Mouse (Mus musculus): ENCODE results near the gene B3gnt2. TPM values are rescaled to one million over a fixed set of nuclear protein-coding genes. Genes with fewer than 3 reads are reported as not detected.

Gene B3gnt2
- total and polyA plus RNA-seq, 3 experiments: 36.8 to 66.4 TPM; not detected in 1

- Histone ChIP-seq H3K4me3 (ENCODE audit: control insufficient read depth in 1 of 2, insufficient read depth in 1 of 2, low read depth in 2 of 2, low read length in 2 of 2) (peak overlapping the region in 1 of 2 experiments; percentile 21; a peak in 1 of 4 replicates), H3K9ac (ENCODE audit: control insufficient read depth, low read depth, low read length, poor library complexity, severe bottlenecking) (0 out of 2 replicates have a peak overlapping the region, but pooled peaks have one; percentile 1), H3K36me3 (ENCODE audit: control insufficient read depth in 1 of 2, insufficient read depth in 2 of 2, low read length in 2 of 2) (peaks cover 0 to 21% of the 10 kb centered on the region in 2 experiments; a peak in 2 of 4 replicates), H3K27me3 (ENCODE audit: control insufficient read depth in 1 of 2, insufficient read depth in 2 of 2, low read length in 2 of 2) (no peaks in the 10 kb centered on the region), H3K9me3 (replicated peaks; ENCODE audit: insufficient read depth, low read length) (no peaks in the 10 kb centered on the region), H3K4me1 (ENCODE audit: control insufficient read depth in 1 of 2, insufficient read depth in 2 of 2, low read length in 2 of 2) (peaks cover 18% of the 10 kb centered on the region in 2 experiments), H3K27ac (ENCODE audit: control insufficient read depth, low read depth, low read length) (peak overlapping the region; percentile 69), H3K79me2 (ENCODE audit: control insufficient read depth, insufficient read depth, low read length, poor library complexity) (no peaks in the 10 kb centered on the region)
- DNase-seq (ENCODE audit: low read depth, low spot score): no peak
- no peak for TF ChIP-seq UBTF (IDR thresholded peaks at IDR 0.05; ENCODE audit: borderline replicate concordance, insufficient read depth, low read depth, low read length)
- TF ChIP-seq MYC (IDR thresholded peaks at IDR 0.05; ENCODE audit: low read depth, low read length): peak; percentile 46; the same call in 1 of the 2 replicates
- 0 out of 2 replicates have a peak, but pooled peaks have one; percentile 7 for TF ChIP-seq MAZ (IDR thresholded peaks at IDR 0.05; ENCODE audit: low read depth, low read length)
Measured at GRCm38 (mm10) chr11:22793881-22794203, 66.9 kb downstream of the B3gnt2 start.

- peaks cover 0 to 21% of the 10 kb centered on the region in 2 experiments; a peak in 2 of 4 replicates for H3K36me3 ChIP-seq (ENCODE audit: control insufficient read depth in 1 of 2, insufficient read depth in 2 of 2, low read length in 2 of 2)
- H3K27me3 ChIP-seq (ENCODE audit: control insufficient read depth in 1 of 2, insufficient read depth in 2 of 2, low read length in 2 of 2): no peaks in the 10 kb centered on the region
- peak overlapping the region; percentile 69 for H3K27ac ChIP-seq (ENCODE audit: control insufficient read depth, low read depth, low read length)
- H3K9ac ChIP-seq (ENCODE audit: control insufficient read depth, low read depth, low read length, poor library complexity, severe bottlenecking): no peak overlapping the region
- H3K4me1 ChIP-seq (ENCODE audit: control insufficient read depth in 1 of 2, insufficient read depth in 2 of 2, low read length in 2 of 2): peaks cover 18% of the 10 kb centered on the region in 2 experiments
- no peaks in the 10 kb centered on the region for H3K79me2 ChIP-seq (ENCODE audit: control insufficient read depth, insufficient read depth, low read length, poor library complexity)
- H3K9me3 ChIP-seq (replicated peaks; ENCODE audit: insufficient read depth, low read length): no peaks in the 10 kb centered on the region
- H3K4me3 ChIP-seq (ENCODE audit: control insufficient read depth in 1 of 2, insufficient read depth in 1 of 2, low read depth in 2 of 2, low read length in 2 of 2): peak overlapping the region in 1 of 2 experiments; percentile 21; a peak in 1 of 4 replicates
- TF ChIP-seq MYB (IDR thresholded peaks at IDR 0.05; ENCODE audit: low read depth, low read length) (no peak), KAT2A (conservative IDR thresholded peaks at IDR 0.05; ENCODE audit: low read depth, low read length) (no peak), GATA1 (IDR thresholded peaks at IDR 0.05; ENCODE audit: low read depth, low read length) (peak; percentile 72), MAX (IDR thresholded peaks at IDR 0.05; ENCODE audit: low read length) (peak; percentile 51; the same call in 1 of the 2 replicates), TAL1 (IDR thresholded peaks at IDR 0.05; ENCODE audit: low read length) (peak; percentile 55; the same call in 1 of the 2 replicates), CHD2 (IDR thresholded peaks at IDR 0.05; ENCODE audit: low read length) (no peak), USF1 (IDR thresholded peaks at IDR 0.05; ENCODE audit: low read depth, low read length) (no peak), ETS1 (IDR thresholded peaks at IDR 0.05; ENCODE audit: low read depth, low read length) (peak; percentile 48; the same call in 1 of the 2 replicates), TCF12 (IDR thresholded peaks at IDR 0.05; ENCODE audit: low read depth, low read length) (peak; percentile 81), USF2 (IDR thresholded peaks at IDR 0.05; ENCODE audit: borderline replicate concordance in 1 of 2, insufficient read depth in 1 of 2, low read depth in 1 of 2, low read length in 2 of 2) (no peak), ZKSCAN1 (IDR thresholded peaks at IDR 0.05; ENCODE audit: low read depth, low read length) (no peak), POLR2AphosphoS2 (IDR thresholded peaks at IDR 0.05; ENCODE audit: low read length) (no peak), UBTF (IDR thresholded peaks at IDR 0.05; ENCODE audit: borderline replicate concordance, insufficient read depth, low read depth, low read length) (no peak), CHD1 (IDR thresholded peaks at IDR 0.05; ENCODE audit: low read depth, low read length) (no peak), RCOR1 (IDR thresholded peaks at IDR 0.05; ENCODE audit: low read depth, low read length) (peak; percentile 20), MXI1 (IDR thresholded peaks at IDR 0.05; ENCODE audit: low read depth, low read length) (no peak), EP300 (IDR thresholded peaks at IDR 0.05; ENCODE audit: low read depth in 1 of 2, low read length in 2 of 2) (peak; percentile 83 to 84), GABPA (IDR thresholded peaks at IDR 0.05; ENCODE audit: low read depth, low read length) (no peak), JUND (IDR thresholded peaks at IDR 0.05; ENCODE audit: low read depth, low read length) (no peak)
- DNase-seq (ENCODE audit: low read depth, low spot score): peak; percentile 82
Measured at GRCm38 (mm10) chr11:22793176-22793880, 67.4 kb downstream of the B3gnt2 start.
